ENCODE assay signal across 14 mouse cellular contexts in genomic region chr6:145952594-145952993, GRCm38 (mm10). TPM values are rescaled to one million over a fixed set of nuclear protein-coding genes. Genes with fewer than 3 reads are reported as not detected.
"Had no signal": no experiment of that assay in that cellular context is flagged by ENCODE, and none has a peak within 500 bp of the region (broad histone marks: within the 10 kb centered on the region; RNA-seq: fewer than 3 reads in every experiment).

No protein-coding gene starts in this region.

- DNase-seq: liver; liver, embryonic 13.5 days; liver, postnatal 0 days; thymus, postnatal 25 days had no signal

- H3K9ac ChIP-seq: intestine, embryonic 15.5 days; limb, embryonic 12.5 days; liver, embryonic 13.5 days; liver, postnatal 0 days; lung, embryonic 15.5 days; midbrain, embryonic 15.5 days; neural tube, embryonic 12.5 days had no signal

- ATAC-seq: intestine, embryonic 15.5 days; liver, postnatal 0 days; midbrain, embryonic 15.5 days had no signal

- H3K4me3 ChIP-seq: intestine, embryonic 15.5 days; layer of hippocampus, adult 2 months; limb, embryonic 12.5 days; liver, embryonic 13.5 days; lung, embryonic 15.5 days; midbrain, embryonic 15.5 days; neural tube, embryonic 12.5 days had no signal

- H3K27me3 ChIP-seq: intestine, embryonic 15.5 days; limb, embryonic 12.5 days; liver, embryonic 13.5 days; lung, embryonic 15.5 days; midbrain, embryonic 15.5 days; neural tube, embryonic 12.5 days had no signal

- H3K9me3 ChIP-seq: intestine, embryonic 15.5 days; limb, embryonic 12.5 days; liver, embryonic 13.5 days; lung, embryonic 15.5 days; midbrain, embryonic 15.5 days; neural tube, embryonic 12.5 days had no signal

- H3K4me2 ChIP-seq: intestine, embryonic 15.5 days; limb, embryonic 12.5 days; liver, embryonic 13.5 days; lung, embryonic 15.5 days; midbrain, embryonic 11.5 days; midbrain, embryonic 15.5 days; neural tube, embryonic 12.5 days had no signal

- H3K36me3 ChIP-seq: intestine, embryonic 15.5 days; limb, embryonic 12.5 days; liver, embryonic 13.5 days; lung, embryonic 15.5 days; midbrain, embryonic 15.5 days; neural tube, embryonic 12.5 days had no signal

- H3K4me1 ChIP-seq: intestine, embryonic 15.5 days; liver, embryonic 13.5 days; midbrain, embryonic 15.5 days had no signal

- H3K27ac ChIP-seq: intestine, embryonic 15.5 days; kidney, postnatal 0 days; layer of hippocampus, adult 2 months; limb, embryonic 12.5 days; liver, embryonic 13.5 days; lung, embryonic 15.5 days; midbrain, embryonic 15.5 days; neural tube, embryonic 12.5 days; stomach, postnatal 0 days had no signal

RNA-seq across cellular contexts. Expression of gene Sspn, which starts 21.2 kb away (rescaled TPM):
- total RNA-seq: megakaryocyte progenitor cell, adult 5-6 weeks had no signal
